In the genomic region with DNA sequence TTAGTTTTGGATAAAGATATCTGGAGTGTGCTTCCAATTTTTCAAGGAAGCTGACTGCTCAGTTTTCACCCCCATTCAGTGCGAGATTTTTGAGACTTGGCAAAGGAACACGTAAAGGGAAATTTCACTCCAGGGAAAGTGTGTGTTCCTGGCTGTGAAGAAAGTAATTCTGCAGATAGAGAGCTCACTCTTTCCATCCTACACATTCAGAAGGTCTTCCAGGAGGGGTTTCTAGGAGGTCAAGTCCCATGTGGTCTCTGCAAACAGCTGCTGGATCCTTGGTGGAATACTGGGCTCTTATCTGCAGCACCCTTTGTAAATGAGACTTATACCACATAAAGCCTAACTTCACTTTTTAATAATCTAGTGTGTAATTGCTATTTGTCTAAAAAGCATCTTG, we compare ENCODE assay signal across 29 mouse cellular contexts.
DNase-seq lines count a peak whose midpoint lies in the region; ATAC-seq lines count a peak whose summit lies in the region.
"Had no signal": no experiment of that assay in that cellular context is flagged by ENCODE, and none has a peak within 500 bp of the region (broad histone marks: within the 10 kb centered on the region; RNA-seq: fewer than 3 reads in every experiment).

No protein-coding gene starts in this region.

- no peak for ATAC-seq in embryonic facial prominence, embryonic 14.5 days (ENCODE audit: low read depth)
- no peak for ATAC-seq in midbrain, embryonic 14.5 days (ENCODE audit: low FRiP score, low TSS enrichment)
- ATAC-seq: forebrain, embryonic 14.5 days; hindbrain, postnatal 0 days; intestine, postnatal 0 days; Patski had no signal

- H3K4me3 ChIP-seq in embryonic facial prominence, embryonic 14.5 days (ENCODE audit: low read depth, low read length) = no peak overlapping the region
- H3K4me3 ChIP-seq in embryonic facial prominence, embryonic 10.5 days = no peak overlapping the region
- no peak overlapping the region for H3K4me3 ChIP-seq in midbrain, embryonic 14.5 days (replicated peaks; ENCODE audit: low read depth, low read length)
- H3K4me3 ChIP-seq: embryonic facial prominence, embryonic 13.5 days; forebrain, embryonic 10.5 days; heart, adult 2 months; heart, embryonic 10.5 days; heart, embryonic 13.5 days had no signal

- H3K27ac ChIP-seq in embryonic facial prominence, embryonic 14.5 days (replicated peaks; ENCODE audit: low read depth, low read length) = no peak overlapping the region
- H3K27ac ChIP-seq in embryonic facial prominence, embryonic 10.5 days (replicated peaks) = no peak overlapping the region
- H3K27ac ChIP-seq in midbrain, embryonic 14.5 days (replicated peaks; ENCODE audit: low read depth, low read length) = no peak overlapping the region
- H3K27ac ChIP-seq: embryonic facial prominence, embryonic 13.5 days; forebrain, embryonic 10.5 days; heart, adult 2 months; heart, embryonic 10.5 days; heart, embryonic 13.5 days; hindbrain, embryonic 14.5 days; hindbrain, postnatal 0 days had no signal

- no peaks in the 10 kb centered on the region for H3K4me1 ChIP-seq in embryonic facial prominence, embryonic 14.5 days (ENCODE audit: control insufficient read depth, insufficient read depth, low read length)
- no peaks in the 10 kb centered on the region for H3K4me1 ChIP-seq in embryonic facial prominence, embryonic 10.5 days
- H3K4me1 ChIP-seq in midbrain, embryonic 14.5 days (ENCODE audit: control insufficient read depth, insufficient read depth, low read length) = no peaks in the 10 kb centered on the region
- H3K4me1 ChIP-seq: embryonic facial prominence, embryonic 13.5 days; forebrain, embryonic 10.5 days; heart, embryonic 10.5 days; heart, embryonic 13.5 days had no signal

- no peaks in the 10 kb centered on the region for H3K36me3 ChIP-seq in embryonic facial prominence, embryonic 14.5 days (ENCODE audit: control insufficient read depth, insufficient read depth, low read length)
- H3K36me3 ChIP-seq in embryonic facial prominence, embryonic 10.5 days (replicated peaks) = no peaks in the 10 kb centered on the region
- H3K36me3 ChIP-seq in midbrain, embryonic 14.5 days (ENCODE audit: control insufficient read depth, insufficient read depth, low read length) = no peaks in the 10 kb centered on the region
- H3K36me3 ChIP-seq: embryonic facial prominence, embryonic 13.5 days; forebrain, embryonic 10.5 days; G1E; heart, embryonic 10.5 days; heart, embryonic 13.5 days had no signal

- WGBS in embryonic facial prominence, embryonic 14.5 days = 66% methylated on average over 2 of the region's 2 CpGs
- WGBS in embryonic facial prominence, embryonic 10.5 days = 94% methylated on average over 2 of the region's 2 CpGs
- 92% methylated on average over 2 of the region's 2 CpGs for WGBS in midbrain, embryonic 14.5 days

- H3K27me3 ChIP-seq in embryonic facial prominence, embryonic 14.5 days (replicated peaks; ENCODE audit: control insufficient read depth, insufficient read depth, low read length) = no peaks in the 10 kb centered on the region
- H3K27me3 ChIP-seq in embryonic facial prominence, embryonic 10.5 days (replicated peaks; ENCODE audit: low read depth, poor library complexity, severe bottlenecking) = no peaks in the 10 kb centered on the region
- H3K27me3 ChIP-seq in midbrain, embryonic 14.5 days (ENCODE audit: control insufficient read depth, insufficient read depth, low read length) = no peaks in the 10 kb centered on the region
- H3K27me3 ChIP-seq: CH12.LX; embryonic facial prominence, embryonic 13.5 days; heart, embryonic 13.5 days; Patski had no signal

- H3K9ac ChIP-seq in embryonic facial prominence, embryonic 14.5 days (ENCODE audit: low read depth, low read length) = no peak overlapping the region
- no peak overlapping the region for H3K9ac ChIP-seq in midbrain, embryonic 14.5 days (replicated peaks; ENCODE audit: low read length)
- H3K9ac ChIP-seq: embryonic facial prominence, embryonic 13.5 days; heart, embryonic 13.5 days; hindbrain, embryonic 14.5 days had no signal

- peak; percentile 47 for DNase-seq in embryonic facial prominence, embryonic 14.5 days (ENCODE audit: low spot score)
- DNase-seq in embryonic facial prominence, embryonic 10.5 days (ENCODE audit: low spot score) = no peak
- peak; percentile 1 to 6 for DNase-seq in frontal cortex, postnatal 36 days (ENCODE audit: low spot score in 2 of 2)
- no peak for DNase-seq in frontal cortex, postnatal 14 days (ENCODE audit: low spot score in 2 of 2)
- DNase-seq in A20 (ENCODE audit: low read depth, low spot score) = peak; percentile 74
- no peak for DNase-seq in midbrain, embryonic 14.5 days
- DNase-seq: adrenal gland, postnatal 10 days; adrenal gland, postnatal 36 days; B cell, adult 2 months; cerebellum, adult 11 months; cerebellum, adult 2 months; cerebellum, adult 9-11 months; cerebellum, postnatal 25 days; gastrocnemius, postnatal 10 days; gastrocnemius, postnatal 36 days; heart, adult 2 months; heart, postnatal 14 days; heart, postnatal 4 days had no signal

- no peak overlapping the region for H3K4me2 ChIP-seq in embryonic facial prominence, embryonic 14.5 days (ENCODE audit: low read depth, low read length)
- H3K4me2 ChIP-seq in midbrain, embryonic 14.5 days (ENCODE audit: low read length) = no peak overlapping the region
- H3K4me2 ChIP-seq: embryonic facial prominence, embryonic 13.5 days; heart, embryonic 13.5 days; hindbrain, embryonic 14.5 days had no signal

- H3K9me3 ChIP-seq in embryonic facial prominence, embryonic 14.5 days (ENCODE audit: control insufficient read depth, low read length) = no peaks in the 10 kb centered on the region
- no peaks in the 10 kb centered on the region for H3K9me3 ChIP-seq in embryonic facial prominence, embryonic 10.5 days
- no peaks in the 10 kb centered on the region for H3K9me3 ChIP-seq in midbrain, embryonic 14.5 days (ENCODE audit: control insufficient read depth, low read length)
- H3K9me3 ChIP-seq: embryonic facial prominence, embryonic 13.5 days; forebrain, embryonic 10.5 days; G1E; heart, embryonic 10.5 days; heart, embryonic 13.5 days had no signal

Comparison
In these comparisons a context has a peak if more than half of its experiments do, and no peak if none do; other contexts are left out.
1. DNase-seq: peak in embryonic facial prominence, embryonic 14.5 days (single experiment), frontal cortex, postnatal 36 days (2 of 2) and A20 (single experiment); none in embryonic facial prominence, embryonic 10.5 days (single experiment), frontal cortex, postnatal 14 days (0 of 2) and midbrain, embryonic 14.5 days (single experiment).